In the genomic region with DNA sequence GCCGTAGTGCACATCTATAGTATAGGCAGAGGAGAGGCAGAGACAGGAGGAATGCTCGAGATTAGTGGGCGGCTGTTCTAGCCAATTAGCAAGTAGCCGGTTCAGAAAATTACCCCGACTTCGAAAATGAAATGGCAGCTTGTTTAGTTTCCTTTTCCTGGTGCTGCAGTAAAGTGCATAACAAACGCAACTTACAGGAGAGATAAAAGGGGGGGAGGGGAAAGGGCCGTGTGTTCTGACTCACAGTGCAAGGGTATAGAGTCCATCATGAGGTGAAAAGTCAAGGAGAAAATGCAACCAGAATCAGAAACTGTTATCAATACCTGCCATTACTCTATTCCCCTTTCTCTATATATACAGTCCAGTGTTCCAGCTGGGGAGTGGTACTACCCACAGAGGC, we compare ENCODE assay signal across 26 mouse cellular contexts.
DNase-seq lines count a peak whose midpoint lies in the region; ATAC-seq and TF ChIP-seq lines count a peak whose summit lies in the region.
"Had no signal": no experiment of that assay in that cellular context is flagged by ENCODE, and none has a peak within 500 bp of the region (broad histone marks: within the 10 kb centered on the region; RNA-seq: fewer than 3 reads in every experiment).

No protein-coding gene starts in this region.

- H3K27ac ChIP-seq in CH12.LX (ENCODE audit: insufficient read depth, low read depth) = peak overlapping the region; percentile 95
- H3K27ac ChIP-seq: gastrocnemius, adult 2 months; heart, embryonic 15.5 days; hindbrain, embryonic 10.5 days; hindbrain, embryonic 13.5 days had no signal

- H3K27me3 ChIP-seq in CH12.LX (replicated peaks) = no peaks in the 10 kb centered on the region
- H3K27me3 ChIP-seq: heart, embryonic 12.5 days; heart, embryonic 15.5 days; hindbrain, embryonic 13.5 days had no signal

- ATAC-seq in granulocyte monocyte progenitor cell, adult 5-6 weeks (replicated peaks; ENCODE audit: poor library complexity, severe bottlenecking) = peak; percentile 0; the same call in 1 of the 2 replicates
- ATAC-seq: forebrain, embryonic 14.5 days; forebrain, postnatal 0 days; hindbrain, embryonic 16.5 days; intestine, postnatal 0 days had no signal

- peaks cover 6% of the 10 kb centered on the region for H3K79me2 ChIP-seq in CH12.LX (replicated peaks; ENCODE audit: control insufficient read depth, extremely low read depth, insufficient read depth, poor library complexity, severe bottlenecking)

- dilution Hi-C loops in CH12.LX (cut with MboI; ENCODE audit: extremely low pct_ligation_motif_present, extremely low pct_unique_long_range_greater_than_20kb, low sequenced_read_pairs) = no loop called here

- no peak for TF ChIP-seq POLR2A in CH12.LX (IDR thresholded peaks at IDR 0.05; ENCODE audit: low read depth, low read length)

- H3K9ac ChIP-seq in CH12.LX (ENCODE audit: insufficient read depth, low read depth) = peak overlapping the region; percentile 29; the same call in 1 of the 2 replicates
- H3K9ac ChIP-seq: forebrain, postnatal 0 days; heart, embryonic 12.5 days; heart, embryonic 15.5 days; hindbrain, embryonic 13.5 days had no signal

- peak overlapping the region; percentile 63 for H3K4me2 ChIP-seq in CH12.LX (ENCODE audit: insufficient read depth, low read depth, poor library complexity, severe bottlenecking)
- H3K4me2 ChIP-seq: heart, embryonic 12.5 days; heart, embryonic 15.5 days; hindbrain, embryonic 13.5 days had no signal

- H3K4me1 ChIP-seq in CH12.LX (ENCODE audit: control insufficient read depth in 1 of 2, insufficient read depth in 2 of 2) = peaks cover 30 to 55% of the 10 kb centered on the region in 2 experiments
- H3K4me1 ChIP-seq: heart, embryonic 12.5 days; heart, embryonic 15.5 days; hindbrain, embryonic 10.5 days; hindbrain, embryonic 13.5 days had no signal

- TF ChIP-seq CTCF in CH12.LX (conservative IDR thresholded peaks at IDR 0.05 in 1 of 2, IDR thresholded peaks at IDR 0.05 in 1 of 2; ENCODE audit: low read depth in 2 of 2, low read length in 2 of 2) = no peak

- peak overlapping the region in 1 of 3 experiments; percentile 30 for H3K4me3 ChIP-seq in CH12.LX (replicated peaks in 1 of 3; ENCODE audit: low read depth in 2 of 3, low read length in 2 of 3, poor library complexity in 1 of 3)
- H3K4me3 ChIP-seq: gastrocnemius, adult 2 months; heart, embryonic 12.5 days; heart, embryonic 15.5 days; hindbrain, embryonic 10.5 days; hindbrain, embryonic 13.5 days had no signal

- no peak for TF ChIP-seq RAD21 in CH12.LX (IDR thresholded peaks at IDR 0.05; ENCODE audit: low read depth, low read length)

- in situ Hi-C loops in CH12.LX (cut with MboI; ENCODE audit: low pct_ligation_motif_present, low pct_unique_long_range_greater_than_20kb, low sequenced_read_pairs) = no loop called here

- TF ChIP-seq EP300 in CH12.LX (IDR thresholded peaks at IDR 0.05; ENCODE audit: low read length) = peak; percentile 24; the same call in 1 of the 2 replicates

- peak; percentile 42 for DNase-seq in CD4-positive helper T cell, adult 2 months (ENCODE audit: low read depth, low spot score)
- DNase-seq in CH12.LX (ENCODE audit: extremely low read depth) (no peak), adipocyte (ENCODE audit: low spot score) (no peak)
- no peak for DNase-seq in adrenal gland, adult 8-10 months
- DNase-seq in cerebellum, postnatal 10 days = no peak
- DNase-seq: adrenal gland, postnatal 14 days; cerebellum, adult 11 months; cerebellum, adult 2 months; cerebellum, adult 9-11 months; cerebellum, postnatal 36 days; forebrain, postnatal 0 days; gastrocnemius, adult 2 months; gastrocnemius, postnatal 14 days; heart, adult 18-20 months; heart, postnatal 10 days; heart, postnatal 36 days; kidney, adult 2 months had no signal

- H3K36me3 ChIP-seq in CH12.LX (replicated peaks in 1 of 2; ENCODE audit: control insufficient read depth in 1 of 2, insufficient read depth in 1 of 2, low read length in 1 of 2) = peaks cover 0 to 4% of the 10 kb centered on the region in 2 experiments
- H3K36me3 ChIP-seq: G1E; heart, embryonic 12.5 days; heart, embryonic 15.5 days; hindbrain, embryonic 10.5 days; hindbrain, embryonic 13.5 days had no signal

- peaks cover 3% of the 10 kb centered on the region for H3K9me3 ChIP-seq in CH12.LX (replicated peaks; ENCODE audit: low read length)
- H3K9me3 ChIP-seq: heart, embryonic 12.5 days; heart, embryonic 15.5 days; hindbrain, embryonic 10.5 days; hindbrain, embryonic 13.5 days had no signal

TF ChIP-seq in CH12.LX, 34 proteins besides CTCF, POLR2A, EP300 and RAD21:
- TF ChIP-seq MXI1 (IDR thresholded peaks at IDR 0.05; ENCODE audit: low read depth, low read length) = no peak
- peak; percentile 79; the same call in 1 of the 2 replicates for TF ChIP-seq CHD2 (IDR thresholded peaks at IDR 0.05; ENCODE audit: low read length)
- TF ChIP-seq TBP (conservative IDR thresholded peaks at IDR 0.05; ENCODE audit: low read depth, low read length) = 0 out of 2 replicates have a peak, but pooled peaks have one; percentile 43
- TF ChIP-seq RCOR1 (conservative IDR thresholded peaks at IDR 0.05; ENCODE audit: low read depth, low read length) = no peak
- no peak for TF ChIP-seq JUN (IDR thresholded peaks at IDR 0.05; ENCODE audit: insufficient read depth, low read depth, low read length)
- no peak for TF ChIP-seq KAT2A (IDR thresholded peaks at IDR 0.05; ENCODE audit: insufficient replicate concordance, low read length)
- TF ChIP-seq JUND (conservative IDR thresholded peaks at IDR 0.05; ENCODE audit: low read depth, low read length) = no peak; the same call in 1 of the 2 replicates
- TF ChIP-seq IRF4 (IDR thresholded peaks at IDR 0.05; ENCODE audit: low read depth, low read length) = 0 out of 2 replicates have a peak, but pooled peaks have one; percentile 12
- no peak for TF ChIP-seq ELF1 (IDR thresholded peaks at IDR 0.05; ENCODE audit: low read depth, low read length)
- TF ChIP-seq GABPA (IDR thresholded peaks at IDR 0.05; ENCODE audit: insufficient replicate concordance, low read depth, low read length) = no peak
- TF ChIP-seq ETS1 (conservative IDR thresholded peaks at IDR 0.05; ENCODE audit: low read depth, low read length) = no peak
